8 mouse cellular contexts compared by ENCODE assay signal in genomic region chr2:165233491-165234290, GRCm38 (mm10). TPM values are rescaled to one million over a fixed set of nuclear protein-coding genes. Genes with fewer than 3 reads are reported as not detected.
DNase-seq lines count a peak whose midpoint lies in the region; ATAC-seq and TF ChIP-seq lines count a peak whose summit lies in the region.

No protein-coding gene starts in this region.

- H3K27me3 ChIP-seq in intestine, embryonic 16.5 days (replicated peaks; ENCODE audit: control insufficient read depth, insufficient read depth, low read length), result peaks cover 80% of the 10 kb centered on the region
- peaks cover 92% of the 10 kb centered on the region for H3K27me3 ChIP-seq in liver, embryonic 13.5 days
- H3K27me3 ChIP-seq in testis, adult 2 months (ENCODE audit: control insufficient read depth, insufficient read depth, low read length), result peaks cover 3% of the 10 kb centered on the region

- no peaks in the 10 kb centered on the region for H3K36me3 ChIP-seq in intestine, embryonic 16.5 days (ENCODE audit: control insufficient read depth, insufficient read depth, low read length)
- H3K36me3 ChIP-seq in liver, embryonic 13.5 days, result no peaks in the 10 kb centered on the region
- no peaks in the 10 kb centered on the region for H3K36me3 ChIP-seq in testis, adult 2 months (ENCODE audit: control insufficient read depth, insufficient read depth, low read length)

- WGBS in intestine, embryonic 16.5 days, result 1% methylated on average over 82 of the region's 82 CpGs
- 2% methylated on average over 75 of the region's 82 CpGs for WGBS in liver, embryonic 13.5 days (ENCODE audit: insufficient replicate concordance)

- TF ChIP-seq CTCF in layer of hippocampus, adult 2 months (conservative IDR thresholded peaks at IDR 0.05), result peak; percentile 87
- peak; percentile 25; the same call in 1 of the 2 replicates for TF ChIP-seq CTCF in testis, adult 2 months (IDR thresholded peaks at IDR 0.05; ENCODE audit: control insufficient read depth, insufficient read depth, insufficient replicate concordance, low read depth, low read length)

- H3K27ac ChIP-seq in layer of hippocampus, adult 2 months, result peak overlapping the region; percentile 68
- H3K27ac ChIP-seq in intestine, embryonic 16.5 days (ENCODE audit: low read length), result no peak overlapping the region
- no peak overlapping the region for H3K27ac ChIP-seq in liver, embryonic 13.5 days
- H3K27ac ChIP-seq in testis, adult 2 months (ENCODE audit: control insufficient read depth, insufficient read depth, low read depth, low read length), result no peak overlapping the region

- no peak for TF ChIP-seq POLR2A in testis, adult 2 months (IDR thresholded peaks at IDR 0.05; ENCODE audit: control insufficient read depth, low read depth, low read length)

- H3K4me3 ChIP-seq in layer of hippocampus, adult 2 months, result peak overlapping the region; percentile 72
- H3K4me3 ChIP-seq in intestine, embryonic 16.5 days (ENCODE audit: low read length), result peak overlapping the region; percentile 61
- H3K4me3 ChIP-seq in liver, embryonic 13.5 days (replicated peaks), result peak overlapping the region; percentile 45
- peak overlapping the region; percentile 48 for H3K4me3 ChIP-seq in testis, adult 2 months (ENCODE audit: control insufficient read depth, low read depth, low read length)

- H3K4me1 ChIP-seq in intestine, embryonic 16.5 days (ENCODE audit: control insufficient read depth, insufficient read depth, low read length), result peaks cover 16% of the 10 kb centered on the region
- H3K4me1 ChIP-seq in liver, embryonic 13.5 days (replicated peaks), result peaks cover 14% of the 10 kb centered on the region; the same call in 1 of the 2 replicates
- H3K4me1 ChIP-seq in testis, adult 2 months (ENCODE audit: control insufficient read depth, insufficient read depth, low read length), result peaks cover 7% of the 10 kb centered on the region

- peak; percentile 76 for ATAC-seq in common myeloid progenitor, adult 5-6 weeks (replicated peaks; ENCODE audit: low read depth, poor library complexity, severe bottlenecking)
- ATAC-seq in granulocyte monocyte progenitor cell, adult 5-6 weeks (replicated peaks; ENCODE audit: poor library complexity, severe bottlenecking), result peak; percentile 78
- peak; percentile 45; the same call in 1 of the 2 replicates for ATAC-seq in intestine, embryonic 16.5 days
- no peak for ATAC-seq in liver, embryonic 13.5 days (ENCODE audit: low read depth)

- DNase-seq in layer of hippocampus, adult 2 months (ENCODE audit: low spot score in 2 of 2), result peak in 1 of 2 experiments; percentile 48
- no peak for DNase-seq in layer of hippocampus, adult 8-10 months (ENCODE audit: low spot score in 2 of 2)
- DNase-seq in liver, embryonic 13.5 days, result no peak
- DNase-seq in naive thymus-derived CD4-positive, alpha-beta T cell, adult 2 months (ENCODE audit: low read depth), result peak; percentile 40

- peak overlapping the region; percentile 65 for H3K9ac ChIP-seq in intestine, embryonic 16.5 days (ENCODE audit: low read depth, low read length)
- no peak overlapping the region for H3K9ac ChIP-seq in liver, embryonic 13.5 days

- H3K4me2 ChIP-seq in intestine, embryonic 16.5 days (ENCODE audit: low read depth, low read length), result peak overlapping the region; percentile 93
- H3K4me2 ChIP-seq in liver, embryonic 13.5 days, result peak overlapping the region; percentile 62

- H3K9me3 ChIP-seq in intestine, embryonic 16.5 days (ENCODE audit: control insufficient read depth, low read length), result no peaks in the 10 kb centered on the region
- H3K9me3 ChIP-seq in liver, embryonic 13.5 days (replicated peaks), result no peaks in the 10 kb centered on the region

RNA-seq across cellular contexts. Expression of gene Cdh22, which starts 1.0 kb away (rescaled TPM):
- total RNA-seq in layer of hippocampus, adult 2 months (2021), result 10 to 100 TPM; 13.8 to 15.4 TPM
- 10 to 100 TPM; 17.8 to 19.7 (median 18.2) TPM for total RNA-seq in layer of hippocampus, adult 8-10 months (2022)
- total RNA-seq in common myeloid progenitor, adult 5-6 weeks (2017), result not detected in 2 replicates
- total RNA-seq in granulocyte monocyte progenitor cell, adult 5-6 weeks (2014; fragmentation: Nextera tagmentation), result not detected in 2 replicates
- not detected in 2 replicates for total RNA-seq in granulocyte monocyte progenitor cell, adult 5-6 weeks (2017)
- 0.40 and 0.50 TPM in 2 replicates for polyA plus RNA-seq in intestine, embryonic 16.5 days (2015; fragmentation: Nextera tagmentation; extraction: Ambion mirVana)
- not detected in 2 replicates for polyA plus RNA-seq in liver, embryonic 13.5 days (2015; fragmentation: Nextera tagmentation; extraction: Ambion mirVana)
- 0.35 and 0.37 TPM in 2 replicates for polyA plus RNA-seq in testis, adult 2 months (2012; rRNA removed)

RNA-seq across cellular contexts. Expression of gene Slc35c2, which starts 54.0 kb away (rescaled TPM):
- total RNA-seq in layer of hippocampus, adult 2 months (2021), result 10 to 100 TPM; 94.6 to 98.4 TPM
- 10 to 100 TPM; 79.3 to 98.3 (median 92.3) TPM for total RNA-seq in layer of hippocampus, adult 8-10 months (2022)
- total RNA-seq in common myeloid progenitor, adult 5-6 weeks (2017), result 34.9 and 47.0 TPM in 2 replicates
- 90.6 and 93.9 TPM in 2 replicates for total RNA-seq in granulocyte monocyte progenitor cell, adult 5-6 weeks (2014; fragmentation: Nextera tagmentation)
- 79.6 and 89.9 TPM in 2 replicates for total RNA-seq in granulocyte monocyte progenitor cell, adult 5-6 weeks (2017)
- polyA plus RNA-seq in intestine, embryonic 16.5 days (2015; fragmentation: Nextera tagmentation; extraction: Ambion mirVana), result 135 and 154 TPM in 2 replicates
- 40.2 and 40.3 TPM in 2 replicates for polyA plus RNA-seq in liver, embryonic 13.5 days (2015; fragmentation: Nextera tagmentation; extraction: Ambion mirVana)
- 55.2 and 58.7 TPM in 2 replicates for polyA plus RNA-seq in testis, adult 2 months (2012; rRNA removed)

Comparison
In these comparisons a context has a peak if more than half of its experiments do, and no peak if none do; other contexts are left out.
1. RNA of gene Cdh22, which starts 1.0 kb away (total RNA-seq): 17.8 to 19.7 TPM in layer of hippocampus, adult 8-10 months and 13.8 to 15.4 TPM in layer of hippocampus, adult 2 months; not detected in common myeloid progenitor, adult 5-6 weeks and not detected in granulocyte monocyte progenitor cell, adult 5-6 weeks; every median in the first group is over 10 times any median in the second.
2. Peak in every context shown above with its lines, with median percentiles within 50 percentile points of each other: H3K4me3 ChIP-seq.